Mouse (Mus musculus) neutrophil, adult 5-6 weeks (primary cell): Measurements from ENCODE around the gene Tmem131l. TPM values are rescaled to one million over a fixed set of nuclear protein-coding genes. Genes with fewer than 3 reads are reported as not detected.

Source experiments
- ATAC-seq: fragments of 151-379, 151-347 bp; 2 replicates; pipeline ENCODE4 v1.8.0; 2017; ENCODE audit warnings: mild to moderate bottlenecking, moderate TSS enrichment; ENCODE audit not compliant: insufficient number of reproducible peaks, poor library complexity, low FRiP score, severe bottlenecking; ENCODE audit errors: extremely low read depth
- total RNA-seq: library from RNA; stranded (forward); fragments of 200-1000 nt; gene quantifications from 2 replicates; pipeline ENCODE4 v1.2.3, GENCODE M21; 2017

Gene Tmem131l
- total RNA-seq, 1 experiment from 2014 or later, result 161 TPM

- peak; percentile 41 for ATAC-seq
Measured at GRCm38 (mm10) chr3:84022723-84023122, 17.3 kb downstream of the Tmem131l start.

GRCm38 (mm10) chr3:84022201-84022584 is 17.8 kb downstream of the Tmem131l start:
- ATAC-seq, result no peak

- ATAC-seq, result no peak
Measured at GRCm38 (mm10) chr3:84021217-84022200, 18.5 kb downstream of the Tmem131l start.

- no peak for ATAC-seq
Measured at GRCm38 (mm10) chr3:84020528-84020927, 19.4 kb downstream of the Tmem131l start.

- no peak for ATAC-seq
Measured at GRCm38 (mm10) chr3:84015484-84016016, 24.4 kb downstream of the Tmem131l start.

GRCm38 (mm10) chr3:84010995-84011663 is 28.8 kb downstream of the Tmem131l start:
- no peak for ATAC-seq

- ATAC-seq, result no peak
Measured at GRCm38 (mm10) chr3:84005989-84006388, 34.0 kb downstream of the Tmem131l start.

GRCm38 (mm10) chr3:84004330-84005090 is 35.5 kb downstream of the Tmem131l start:
- ATAC-seq, result no peak

GRCm38 (mm10) chr3:84002433-84003090 is 37.4 kb downstream of the Tmem131l start:
- 0 out of 2 replicates have a peak, but pooled peaks have one; percentile 13 for ATAC-seq

- ATAC-seq, result no peak
Measured at GRCm38 (mm10) chr3:83997563-83997962, 42.4 kb downstream of the Tmem131l start.

GRCm38 (mm10) chr3:83997036-83997435 is 42.9 kb downstream of the Tmem131l start:
- no peak for ATAC-seq

- no peak for ATAC-seq
Measured at GRCm38 (mm10) chr3:83996086-83996485, 43.9 kb downstream of the Tmem131l start.

GRCm38 (mm10) chr3:83995254-83995830 is 44.6 kb downstream of the Tmem131l start:
- peak; percentile 28; the same call in 1 of the 2 replicates for ATAC-seq

GRCm38 (mm10) chr3:83994217-83994839 is 45.6 kb downstream of the Tmem131l start:
- ATAC-seq, result no peak

- ATAC-seq, result no peak
Measured at GRCm38 (mm10) chr3:83993089-83993516, 46.9 kb downstream of the Tmem131l start.

- peak; percentile 67 for ATAC-seq
Measured at GRCm38 (mm10) chr3:83991691-83992524, 48.1 kb downstream of the Tmem131l start.

- no peak for ATAC-seq
Measured at GRCm38 (mm10) chr3:83988214-83988613, 51.8 kb downstream of the Tmem131l start.
